ENCODE assay signal across 23 mouse cellular contexts in genomic region chr1:73938597-73938996, GRCm38 (mm10).
DNase-seq lines count a peak whose midpoint lies in the region; ATAC-seq and TF ChIP-seq lines count a peak whose summit lies in the region.
"Had no signal": no experiment of that assay in that cellular context is flagged by ENCODE, and none has a peak within 500 bp of the region (broad histone marks: within the 10 kb centered on the region; RNA-seq: fewer than 3 reads in every experiment).

No protein-coding gene starts in this region.

- H3K4me2 ChIP-seq in heart, embryonic 13.5 days = no peak overlapping the region
- H3K4me2 ChIP-seq in lung, postnatal 0 days (replicated peaks; ENCODE audit: low read depth, low read length) = no peak overlapping the region
- H3K4me2 ChIP-seq in heart, postnatal 0 days (ENCODE audit: low read depth, low read length) = no peak overlapping the region
- H3K4me2 ChIP-seq: embryonic facial prominence, embryonic 12.5 days; forebrain, embryonic 15.5 days; hindbrain, embryonic 12.5 days had no signal

- H3K9me3 ChIP-seq in heart, embryonic 13.5 days = no peaks in the 10 kb centered on the region
- H3K9me3 ChIP-seq in lung, postnatal 0 days (ENCODE audit: low read length) = no peaks in the 10 kb centered on the region
- H3K9me3 ChIP-seq in heart, postnatal 0 days (replicated peaks; ENCODE audit: control insufficient read depth, low read length) = no peaks in the 10 kb centered on the region
- H3K9me3 ChIP-seq: embryonic facial prominence, embryonic 12.5 days; forebrain, embryonic 15.5 days; G1E; hindbrain, embryonic 12.5 days had no signal

- TF ChIP-seq POLR2A in heart, adult 2 months (IDR thresholded peaks at IDR 0.05; ENCODE audit: insufficient read depth, low read depth, low read length) = no peak

- DNase-seq in heart, adult 2 months = no peak
- no peak for DNase-seq in heart, adult 8-10 months (ENCODE audit: low spot score)
- no peak for DNase-seq in heart, adult 9 months (ENCODE audit: low spot score in 2 of 2)
- DNase-seq in lung, postnatal 0 days (ENCODE audit: low spot score) = no peak
- DNase-seq in lung, adult 18-20 months = no peak
- DNase-seq in heart, postnatal 0 days (ENCODE audit: low spot score) = no peak
- DNase-seq in right cerebral cortex, adult 2 months (ENCODE audit: low spot score in 2 of 2) = no peak
- DNase-seq: adrenal gland, postnatal 14 days; cerebellum, adult 11-12 months; cerebellum, adult 9-10 months; cerebellum, postnatal 25 days; gastrocnemius, postnatal 25 days; kidney, adult 9 months; kidney, postnatal 10 days had no signal

- intact Hi-C loops in heart, adult 2 months (cut with DNase I) = no loop called here

- TF ChIP-seq EP300 in heart, adult 2 months (IDR thresholded peaks at IDR 0.05; ENCODE audit: insufficient read depth, low read depth, low read length) = no peak
- no peak for TF ChIP-seq EP300 in lung, postnatal 0 days (IDR thresholded peaks at IDR 0.05)
- no peak for TF ChIP-seq EP300 in heart, postnatal 0 days (IDR thresholded peaks at IDR 0.05; ENCODE audit: low read depth)

- H3K27ac ChIP-seq in heart, adult 2 months = peak overlapping the region; percentile 53
- peak overlapping the region; percentile 51 for H3K27ac ChIP-seq in heart, embryonic 13.5 days (replicated peaks)
- H3K27ac ChIP-seq in lung, postnatal 0 days (ENCODE audit: low read length) = peak overlapping the region; percentile 91; the same call in 1 of the 2 replicates
- peak overlapping the region; percentile 70 for H3K27ac ChIP-seq in heart, postnatal 0 days (ENCODE audit: low read depth)
- H3K27ac ChIP-seq: embryonic facial prominence, embryonic 12.5 days; forebrain, embryonic 15.5 days; hindbrain, embryonic 12.5 days had no signal

- H3K9ac ChIP-seq in heart, adult 2 months (ENCODE audit: low read depth, low read length) = no peak overlapping the region
- H3K9ac ChIP-seq in heart, embryonic 13.5 days = peak overlapping the region; percentile 21; the same call in 1 of the 2 replicates
- no peak overlapping the region for H3K9ac ChIP-seq in lung, postnatal 0 days (replicated peaks; ENCODE audit: low read depth)
- no peak overlapping the region for H3K9ac ChIP-seq in heart, postnatal 0 days (replicated peaks; ENCODE audit: low read depth, low read length)
- H3K9ac ChIP-seq: embryonic facial prominence, embryonic 12.5 days; forebrain, embryonic 15.5 days; hindbrain, embryonic 12.5 days had no signal

- H3K27me3 ChIP-seq in heart, adult 2 months (ENCODE audit: control insufficient read depth, insufficient read depth, low read length) = no peaks in the 10 kb centered on the region
- H3K27me3 ChIP-seq in heart, embryonic 13.5 days (replicated peaks) = no peaks in the 10 kb centered on the region
- no peaks in the 10 kb centered on the region for H3K27me3 ChIP-seq in lung, postnatal 0 days (replicated peaks; ENCODE audit: insufficient read depth, low read length)
- H3K27me3 ChIP-seq in heart, postnatal 0 days (ENCODE audit: control insufficient read depth, insufficient read depth, low read length) = no peaks in the 10 kb centered on the region
- H3K27me3 ChIP-seq: embryonic facial prominence, embryonic 12.5 days; forebrain, embryonic 15.5 days; hindbrain, embryonic 12.5 days had no signal

- H3K4me1 ChIP-seq in heart, adult 2 months (ENCODE audit: control insufficient read depth, insufficient read depth, low read length) = peaks cover 22% of the 10 kb centered on the region
- peaks cover 83% of the 10 kb centered on the region for H3K4me1 ChIP-seq in heart, embryonic 13.5 days
- peaks cover 14% of the 10 kb centered on the region for H3K4me1 ChIP-seq in lung, postnatal 0 days (ENCODE audit: insufficient read depth, low read depth, low read length)
- H3K4me1 ChIP-seq in heart, postnatal 0 days (ENCODE audit: control insufficient read depth, insufficient read depth) = peaks cover 33% of the 10 kb centered on the region
- H3K4me1 ChIP-seq: forebrain, embryonic 15.5 days had no signal

- 51% methylated on average over 10 of the region's 10 CpGs for WGBS in heart, adult 2 months
- 41% methylated on average over 10 of the region's 10 CpGs for WGBS in heart, embryonic 13.5 days
- WGBS in lung, postnatal 0 days = 52% methylated on average over 10 of the region's 10 CpGs
- WGBS in heart, postnatal 0 days = 30% methylated on average over 10 of the region's 10 CpGs

- TF ChIP-seq CTCF in heart, adult 2 months (IDR thresholded peaks at IDR 0.05) = no peak
- TF ChIP-seq CTCF in lung, postnatal 0 days (IDR thresholded peaks at IDR 0.05) = no peak
- no peak for TF ChIP-seq CTCF in heart, postnatal 0 days (IDR thresholded peaks at IDR 0.05; ENCODE audit: low read depth)

- no peaks in the 10 kb centered on the region; the same call in 1 of the 2 replicates for H3K79me2 ChIP-seq in heart, adult 2 months (replicated peaks; ENCODE audit: control insufficient read depth, insufficient read depth, low read length)

- H3K4me3 ChIP-seq in heart, adult 2 months = no peak overlapping the region
- no peak overlapping the region for H3K4me3 ChIP-seq in heart, embryonic 13.5 days
- no peak overlapping the region for H3K4me3 ChIP-seq in lung, postnatal 0 days (ENCODE audit: low read depth, low read length)
- H3K4me3 ChIP-seq in heart, postnatal 0 days (ENCODE audit: low read depth, low read length) = no peak overlapping the region
- H3K4me3 ChIP-seq: embryonic facial prominence, embryonic 12.5 days; forebrain, embryonic 15.5 days; hindbrain, embryonic 12.5 days had no signal

- peaks cover 36% of the 10 kb centered on the region for H3K36me3 ChIP-seq in heart, adult 2 months (ENCODE audit: control insufficient read depth, insufficient read depth, low read length)
- H3K36me3 ChIP-seq in heart, embryonic 13.5 days = peaks cover 98% of the 10 kb centered on the region
- peaks cover 24% of the 10 kb centered on the region for H3K36me3 ChIP-seq in lung, postnatal 0 days (ENCODE audit: insufficient read depth, low read length)
- H3K36me3 ChIP-seq in heart, postnatal 0 days (replicated peaks; ENCODE audit: control insufficient read depth, insufficient read depth, low read length) = peaks cover 90% of the 10 kb centered on the region
- H3K36me3 ChIP-seq: forebrain, embryonic 15.5 days; G1E; hindbrain, embryonic 12.5 days had no signal

- ATAC-seq in heart, embryonic 13.5 days (ENCODE audit: extremely low read depth, insufficient number of reproducible peaks, low FRiP score, low TSS enrichment) = no peak
- no peak for ATAC-seq in lung, postnatal 0 days
- ATAC-seq in heart, postnatal 0 days (ENCODE audit: insufficient read depth, low read depth) = no peak
- ATAC-seq: activated CD4-positive, CD25-positive, alpha-beta regulatory T cell, adult 4 months; forebrain, embryonic 15.5 days; hindbrain, embryonic 16.5 days; inflammation-experienced regulatory T-cells, adult 6 months; intestine, postnatal 0 days had no signal
